Mouse (Mus musculus) forebrain, embryonic 15.5 days (tissue): Measurements from ENCODE around the gene Fam111a. TPM values are rescaled to one million over a fixed set of nuclear protein-coding genes. Genes with fewer than 3 reads are reported as not detected.
"Not testable (repeated sequence)": the region's sequence is repeated elsewhere in the genome, so short reads cannot be mapped to it uniquely, and the experiment has no call there.

ENCODE experiments used
- ATAC-seq: fragments of 200-750 bp; cut with Nextera tagmentation; replicated peaks from 2 replicates; pipeline ENCODE4 v1.8.0; 2017; ENCODE audit warnings: mild to moderate bottlenecking, moderate TSS enrichment, moderate library complexity
- H3K27ac ChIP-seq: fragments of 300-500 bp; sonication (generic); replicated peaks from 2 replicates; pipeline ENCODE4 v1.5.1; 2015; ENCODE audit warnings: mild to moderate bottlenecking, inconsistent platforms
- H3K27me3 ChIP-seq: fragments of 300-500 bp; sonication (generic); 2 replicates; pipeline ENCODE4 v1.6.1; 2015; ENCODE audit warnings: inconsistent platforms
- H3K36me3 ChIP-seq: fragments of 300-500 bp; sonication (generic); 2 replicates; pipeline ENCODE4 v1.6.1; 2015; ENCODE audit warnings: mild to moderate bottlenecking, inconsistent platforms
- H3K4me1 ChIP-seq: fragments of 300-500 bp; sonication (generic); 2 replicates; pipeline ENCODE4 v1.6.1; 2015; ENCODE audit warnings: inconsistent platforms
- H3K4me2 ChIP-seq: fragments of 300-500 bp; sonication (generic); replicated peaks from 2 replicates; pipeline ENCODE4 v1.6.1; 2015; ENCODE audit warnings: mild to moderate bottlenecking, inconsistent platforms
- H3K4me3 ChIP-seq: fragments of 300-500 bp; sonication (generic); 2 replicates; pipeline ENCODE4 v1.5.1; 2015; ENCODE audit warnings: mild to moderate bottlenecking, inconsistent platforms
- H3K9ac ChIP-seq: fragments of 300-500 bp; sonication (generic); replicated peaks from 2 replicates; pipeline ENCODE4 v1.6.1; 2015; ENCODE audit warnings: mild to moderate bottlenecking, inconsistent platforms
- H3K9me3 ChIP-seq: fragments of 300-500 bp; sonication (generic); 2 replicates; pipeline ENCODE4 v1.6.1; 2016; ENCODE audit warnings: inconsistent platforms
- WGBS: fragments of 180-500 bp; shearing (Covaris S2); methylation state at CpG from one replicate; pipeline ENCODE4 v1.1.7; 2015; ENCODE audit warnings: mixed read lengths; 5-methylcytosine and 5-hydroxymethylcytosine counted together
- polyA plus RNA-seq: library from polyadenylated mRNA; unstranded; fragments of >200 nt; fragmentation: Nextera tagmentation; extraction: Ambion mirVana; gene quantifications from 2 replicates; pipeline ENCODE4 v1.2.1, GENCODE M21; 2015

The Fam111a gene
- 8.9 and 9.4 TPM in 2 replicates for polyA plus RNA-seq

GRCm38 (mm10) chr19:12545440-12545839 is at the start of gene Fam111a:
Gene Fam111a, plus strand, starts transcription at chr19:12545740.
- H3K4me2 ChIP-seq, H3K4me3 ChIP-seq, H3K9me3 ChIP-seq, H3K36me3 ChIP-seq, H3K27me3 ChIP-seq, H3K27ac ChIP-seq, H3K4me1 ChIP-seq, H3K9ac ChIP-seq, ATAC-seq: not testable (repeated sequence)
- WGBS = 94% methylated on average over 11 of the region's 11 CpGs

GRCm38 (mm10) chr19:12496241-12496640 is 49.3 kb upstream of the Fam111a start:
- H3K4me1 ChIP-seq = peaks cover 34% of the 10 kb centered on the region
- no peak overlapping the region for H3K4me2 ChIP-seq
- peaks cover 11% of the 10 kb centered on the region; the same call in 1 of the 2 replicates for H3K36me3 ChIP-seq
- no peaks in the 10 kb centered on the region for H3K9me3 ChIP-seq
- ATAC-seq = no peak
- H3K27ac ChIP-seq = no peak overlapping the region
- no peak overlapping the region for H3K4me3 ChIP-seq
- 89% methylated on average over 2 of the region's 2 CpGs for WGBS
- no peaks in the 10 kb centered on the region for H3K27me3 ChIP-seq
- H3K9ac ChIP-seq = no peak overlapping the region

- Histone ChIP-seq H3K4me1 (peaks cover 34% of the 10 kb centered on the region), H3K4me2 (no peak overlapping the region), H3K9me3 (no peaks in the 10 kb centered on the region), H3K27me3 (no peaks in the 10 kb centered on the region), H3K4me3 (no peak overlapping the region), H3K9ac (no peak overlapping the region), H3K27ac (no peak overlapping the region), H3K36me3 (peaks cover 2% of the 10 kb centered on the region; the same call in 1 of the 2 replicates)
- WGBS = 71% methylated on average over 2 of the region's 2 CpGs
- no peak for ATAC-seq
Measured at GRCm38 (mm10) chr19:12497909-12498308, 47.6 kb upstream of the Fam111a start.

- Histone ChIP-seq H3K9ac (no peak overlapping the region), H3K9me3 (no peaks in the 10 kb centered on the region), H3K4me3 (no peak overlapping the region), H3K4me1 (peaks cover 34% of the 10 kb centered on the region), H3K36me3 (peaks cover 2% of the 10 kb centered on the region; the same call in 1 of the 2 replicates), H3K27me3 (no peaks in the 10 kb centered on the region), H3K4me2 (0 out of 2 replicates have a peak overlapping the region, but pooled peaks have one; percentile 65), H3K27ac (no peak overlapping the region)
- ATAC-seq = no peak
- WGBS = 68% methylated on average over 4 of the region's 4 CpGs
Measured at GRCm38 (mm10) chr19:12498321-12498720, 47.2 kb upstream of the Fam111a start.

GRCm38 (mm10) chr19:12498941-12499340 is 46.6 kb upstream of the Fam111a start:
- Histone ChIP-seq H3K4me3 (peak overlapping the region; percentile 75; the same call in 1 of the 2 replicates), H3K9me3 (no peaks in the 10 kb centered on the region), H3K36me3 (peaks cover 2% of the 10 kb centered on the region; the same call in 1 of the 2 replicates), H3K4me1 (peaks cover 30% of the 10 kb centered on the region), H3K9ac (no peak overlapping the region), H3K27ac (no peak overlapping the region), H3K27me3 (no peaks in the 10 kb centered on the region), H3K4me2 (peak overlapping the region; percentile 65; the same call in 1 of the 2 replicates)
- 50% methylated on average over 1 of the region's 1 CpGs for WGBS
- ATAC-seq = no peak

GRCm38 (mm10) chr19:12499485-12499884 is 46.1 kb upstream of the Fam111a start:
- 3% methylated on average over 2 of the region's 2 CpGs for WGBS
- peak overlapping the region; percentile 75 for H3K4me3 ChIP-seq
- peaks cover 27% of the 10 kb centered on the region for H3K4me1 ChIP-seq
- H3K4me2 ChIP-seq = peak overlapping the region; percentile 65
- H3K27me3 ChIP-seq = no peaks in the 10 kb centered on the region
- ATAC-seq = no peak
- no peaks in the 10 kb centered on the region for H3K9me3 ChIP-seq
- peak overlapping the region; percentile 80 for H3K9ac ChIP-seq
- peaks cover 2% of the 10 kb centered on the region; the same call in 1 of the 2 replicates for H3K36me3 ChIP-seq
- no peak overlapping the region for H3K27ac ChIP-seq

GRCm38 (mm10) chr19:12500124-12500523 is 45.4 kb upstream of the Fam111a start:
- peak; percentile 44 for ATAC-seq
- peak overlapping the region; percentile 90 for H3K27ac ChIP-seq
- H3K4me2 ChIP-seq = peak overlapping the region; percentile 65
- WGBS = 0% methylated on average over 3 of the region's 3 CpGs
- H3K9me3 ChIP-seq = no peaks in the 10 kb centered on the region
- H3K9ac ChIP-seq = peak overlapping the region; percentile 80
- H3K4me1 ChIP-seq = peaks cover 27% of the 10 kb centered on the region
- H3K36me3 ChIP-seq = peaks cover 2% of the 10 kb centered on the region; the same call in 1 of the 2 replicates
- H3K4me3 ChIP-seq = peak overlapping the region; percentile 75
- no peaks in the 10 kb centered on the region for H3K27me3 ChIP-seq

GRCm38 (mm10) chr19:12500881-12501311 is 44.6 kb upstream of the Fam111a start:
- Histone ChIP-seq H3K36me3 (peaks cover 2% of the 10 kb centered on the region; the same call in 1 of the 2 replicates), H3K9ac (peak overlapping the region; percentile 80), H3K4me3 (peak overlapping the region; percentile 75), H3K27me3 (no peaks in the 10 kb centered on the region), H3K27ac (peak overlapping the region; percentile 90), H3K9me3 (no peaks in the 10 kb centered on the region), H3K4me2 (peak overlapping the region; percentile 65), H3K4me1 (peaks cover 27% of the 10 kb centered on the region)
- WGBS = under 1% methylated on average over 38 of the region's 38 CpGs
- ATAC-seq = peak; percentile 69

GRCm38 (mm10) chr19:12501370-12502347 is 43.9 kb upstream of the Fam111a start, which contains the start of gene Dtx4:
Gene Dtx4, minus strand, starts transcription at chr19:12501454.
- H3K36me3 ChIP-seq = peaks cover 2% of the 10 kb centered on the region; the same call in 1 of the 2 replicates
- peak within 1 kb of the TSS; percentile 75 for H3K4me3 ChIP-seq
- under 1% methylated on average over 77 of the region's 80 CpGs for WGBS
- peak; percentile 91 for ATAC-seq
- H3K4me1 ChIP-seq = peaks cover 27% of the 10 kb centered on the region
- no peaks in the 10 kb centered on the region for H3K27me3 ChIP-seq
- H3K4me2 ChIP-seq = peak within 1 kb of the TSS; percentile 65
- no peaks in the 10 kb centered on the region for H3K9me3 ChIP-seq
- H3K27ac ChIP-seq = peak within 1 kb of the TSS; percentile 90
- peak within 1 kb of the TSS; percentile 80 for H3K9ac ChIP-seq

GRCm38 (mm10) chr19:12502756-12503155 is 42.8 kb upstream of the Fam111a start:
- H3K36me3 ChIP-seq = no peaks in the 10 kb centered on the region
- H3K9me3 ChIP-seq = no peaks in the 10 kb centered on the region
- WGBS = 90% methylated on average over 7 of the region's 7 CpGs
- no peak overlapping the region for H3K4me3 ChIP-seq
- no peak overlapping the region for H3K9ac ChIP-seq
- no peak overlapping the region for H3K4me2 ChIP-seq
- no peak for ATAC-seq
- H3K27me3 ChIP-seq = no peaks in the 10 kb centered on the region
- peaks cover 27% of the 10 kb centered on the region for H3K4me1 ChIP-seq
- H3K27ac ChIP-seq = no peak overlapping the region

GRCm38 (mm10) chr19:12514621-12515020 is 30.9 kb upstream of the Fam111a start:
- Histone ChIP-seq H3K4me1 (no peaks in the 10 kb centered on the region), H3K27ac (no peak overlapping the region), H3K4me3 (no peak overlapping the region), H3K9ac (no peak overlapping the region), H3K36me3 (no peaks in the 10 kb centered on the region), H3K4me2 (no peak overlapping the region), H3K27me3 (no peaks in the 10 kb centered on the region), H3K9me3 (no peaks in the 10 kb centered on the region)
- ATAC-seq = no peak
